Mouse (Mus musculus) neural tube, embryonic 15.5 days (tissue): ENCODE data around the gene Tinagl1. TPM values are rescaled to one million over a fixed set of nuclear protein-coding genes. Genes with fewer than 3 reads are reported as not detected.
A peak's percentile ranks its signal among the peaks of the same experiment; 100 is the strongest.

ENCODE experiments used
- ATAC-seq: fragments of 200-750 bp; cut with Nextera tagmentation; 2 replicates; pipeline ENCODE4 v1.8.0; 2017; ENCODE audit warnings: mild to moderate bottlenecking, moderate TSS enrichment, moderate library complexity; ENCODE audit not compliant: low FRiP score
- H3K27ac ChIP-seq: fragments of 300-500 bp; sonication (generic); replicated peaks from 2 replicates; pipeline ENCODE4 v1.5.1; 2015; ENCODE audit warnings: mild to moderate bottlenecking, inconsistent platforms
- H3K27me3 ChIP-seq: fragments of 300-500 bp; sonication (generic); replicated peaks from 2 replicates; pipeline ENCODE4 v1.6.1; 2015; ENCODE audit warnings: inconsistent platforms
- H3K36me3 ChIP-seq: fragments of 300-500 bp; sonication (generic); 2 replicates; pipeline ENCODE4 v1.6.1; 2015; ENCODE audit warnings: inconsistent platforms
- H3K4me1 ChIP-seq: fragments of 300-500 bp; sonication (generic); 2 replicates; pipeline ENCODE4 v1.6.1; 2015; ENCODE audit warnings: inconsistent platforms
- H3K4me2 ChIP-seq: fragments of 300-500 bp; sonication (generic); 2 replicates; pipeline ENCODE4 v1.6.1; 2015; ENCODE audit warnings: inconsistent platforms, mild to moderate bottlenecking, moderate library complexity
- H3K4me3 ChIP-seq: fragments of 300-500 bp; sonication (generic); replicated peaks from 2 replicates; pipeline ENCODE4 v1.5.1; 2015; ENCODE audit warnings: mild to moderate bottlenecking, inconsistent platforms
- H3K9ac ChIP-seq: fragments of 300-500 bp; sonication (generic); replicated peaks from 2 replicates; pipeline ENCODE4 v1.6.1; 2015; ENCODE audit warnings: mild to moderate bottlenecking, inconsistent platforms
- H3K9me3 ChIP-seq: fragments of 300-500 bp; sonication (generic); replicated peaks from 2 replicates; pipeline ENCODE4 v1.6.1; 2016; ENCODE audit warnings: inconsistent platforms
- WGBS: fragments of 180-500 bp; shearing (Covaris S2); methylation state at CpG from one replicate; pipeline ENCODE4 v1.1.7; 2015; ENCODE audit warnings: mixed read lengths; 5-methylcytosine and 5-hydroxymethylcytosine counted together
- polyA plus RNA-seq: library from polyadenylated mRNA; unstranded; fragments of >200 nt; fragmentation: Nextera tagmentation; extraction: Ambion mirVana; gene quantifications from 2 replicates; pipeline ENCODE4 v1.2.1, GENCODE M21; 2015

Tinagl1 gene
- polyA plus RNA-seq, 1 experiment from 2014 or later: 4.1 TPM

DNA sequence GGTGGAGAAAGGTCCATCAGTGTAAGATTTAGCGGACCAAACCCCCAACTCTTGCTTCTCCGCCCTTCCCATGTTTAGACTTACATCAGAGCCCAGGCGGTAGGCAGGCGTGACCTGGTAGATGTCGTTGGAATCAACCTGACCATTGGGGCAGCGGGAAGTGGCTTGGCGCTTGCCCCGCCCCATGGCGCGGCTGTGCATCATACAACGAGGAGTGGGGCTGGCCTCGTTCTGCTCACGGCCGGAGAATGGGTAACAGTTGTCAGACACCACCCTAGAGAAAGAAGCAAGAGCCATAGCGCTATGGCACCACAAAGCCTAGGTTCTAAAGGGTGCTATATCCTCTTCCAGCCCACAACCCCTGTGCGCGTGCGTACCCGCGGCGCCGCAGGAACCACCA is 7.6 kb downstream of the Tinagl1 start:
- H3K4me2 ChIP-seq: peak overlapping the region; percentile 38
- no peak overlapping the region for H3K9ac ChIP-seq
- WGBS: 55% methylated on average over 22 of the region's 22 CpGs
- H3K4me1 ChIP-seq: peaks cover 24% of the 10 kb centered on the region
- no peak overlapping the region for H3K27ac ChIP-seq
- H3K9me3 ChIP-seq: no peaks in the 10 kb centered on the region
- ATAC-seq: no peak
- no peaks in the 10 kb centered on the region for H3K36me3 ChIP-seq
- peaks cover 30% of the 10 kb centered on the region for H3K27me3 ChIP-seq
- no peak overlapping the region; the same call in 1 of the 2 replicates for H3K4me3 ChIP-seq

DNA sequence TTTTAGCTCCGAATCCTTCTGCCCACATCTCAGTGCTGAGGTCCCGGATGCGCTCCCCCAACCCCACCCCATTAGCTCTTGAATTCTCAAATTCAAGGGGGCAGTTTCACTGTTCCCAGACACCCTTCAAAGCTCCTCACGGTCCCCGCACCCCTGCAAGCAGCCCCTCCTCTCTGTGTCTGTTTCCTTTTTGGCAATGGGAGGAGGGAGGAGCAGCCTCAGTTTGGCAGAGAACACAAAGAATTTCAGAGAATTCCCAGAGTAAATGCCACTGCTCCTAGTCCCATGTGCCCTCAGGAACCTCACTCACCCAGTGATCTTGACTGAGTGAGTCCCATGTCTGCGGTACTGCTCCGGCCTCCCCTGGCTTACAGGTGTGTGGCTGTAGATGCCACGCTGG is 8.3 kb downstream of the Tinagl1 start:
- no peaks in the 10 kb centered on the region for H3K9me3 ChIP-seq
- 75% methylated on average over 8 of the region's 8 CpGs for WGBS
- no peak overlapping the region for H3K4me2 ChIP-seq
- peaks cover 24% of the 10 kb centered on the region for H3K4me1 ChIP-seq
- H3K27me3 ChIP-seq: peaks cover 35% of the 10 kb centered on the region
- H3K4me3 ChIP-seq: no peak overlapping the region
- no peaks in the 10 kb centered on the region for H3K36me3 ChIP-seq
- H3K9ac ChIP-seq: no peak overlapping the region
- H3K27ac ChIP-seq: no peak overlapping the region
- ATAC-seq: no peak

DNA sequence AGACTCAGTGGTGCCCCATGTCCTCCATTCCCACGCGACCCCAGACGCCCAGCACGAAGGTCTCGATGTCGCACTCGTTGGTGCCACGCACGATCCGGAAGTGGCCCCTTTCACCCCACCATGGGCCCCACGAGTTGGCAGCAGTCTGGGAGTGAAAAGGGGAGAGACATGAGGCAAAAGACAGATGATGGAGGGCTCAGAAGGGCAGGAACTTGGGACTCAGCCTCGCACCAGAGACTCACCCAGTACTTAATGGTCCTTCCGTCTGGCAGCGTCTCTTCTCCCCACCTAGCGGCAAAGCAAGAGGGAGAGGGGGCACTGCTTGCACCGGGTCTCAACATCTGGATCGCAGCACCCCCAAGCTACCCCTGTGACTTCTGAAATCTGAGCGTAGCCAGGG is 8.9 kb downstream of the Tinagl1 start:
- 83% methylated on average over 18 of the region's 18 CpGs for WGBS
- H3K4me1 ChIP-seq: peaks cover 24% of the 10 kb centered on the region
- no peaks in the 10 kb centered on the region for H3K36me3 ChIP-seq
- no peak overlapping the region for H3K4me3 ChIP-seq
- H3K9me3 ChIP-seq: no peaks in the 10 kb centered on the region
- no peak overlapping the region for H3K27ac ChIP-seq
- ATAC-seq: no peak
- H3K27me3 ChIP-seq: peaks cover 39% of the 10 kb centered on the region
- no peak overlapping the region for H3K9ac ChIP-seq
- H3K4me2 ChIP-seq: no peak overlapping the region

DNA sequence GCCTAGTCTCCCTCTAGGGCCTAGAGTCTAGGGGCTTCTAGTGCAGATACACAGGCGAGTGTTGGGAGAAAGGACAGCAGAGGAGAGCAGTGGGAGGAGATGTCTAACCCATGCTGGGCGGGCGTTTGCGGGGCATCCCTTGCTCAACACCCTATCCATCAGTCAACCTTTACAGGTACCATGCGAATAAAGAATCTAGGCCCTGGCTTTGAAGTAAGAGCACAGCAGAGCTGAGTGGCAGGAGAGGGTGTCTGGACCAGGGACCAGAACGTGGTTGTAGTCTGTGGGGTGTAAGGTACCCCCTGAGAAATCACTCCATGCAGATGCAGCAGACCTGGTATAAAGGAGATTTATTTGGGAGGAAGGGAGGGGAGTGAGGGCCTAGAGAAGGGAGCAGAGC is 10.8 kb downstream of the Tinagl1 start:
- no peak overlapping the region for H3K4me2 ChIP-seq
- 72% methylated on average over 6 of the region's 6 CpGs for WGBS
- ATAC-seq: no peak
- no peak overlapping the region for H3K27ac ChIP-seq
- H3K27me3 ChIP-seq: peaks cover 39% of the 10 kb centered on the region
- peaks cover 24% of the 10 kb centered on the region for H3K4me1 ChIP-seq
- H3K36me3 ChIP-seq: no peaks in the 10 kb centered on the region
- no peak overlapping the region for H3K9ac ChIP-seq
- no peak overlapping the region for H3K4me3 ChIP-seq
- no peaks in the 10 kb centered on the region for H3K9me3 ChIP-seq

DNA sequence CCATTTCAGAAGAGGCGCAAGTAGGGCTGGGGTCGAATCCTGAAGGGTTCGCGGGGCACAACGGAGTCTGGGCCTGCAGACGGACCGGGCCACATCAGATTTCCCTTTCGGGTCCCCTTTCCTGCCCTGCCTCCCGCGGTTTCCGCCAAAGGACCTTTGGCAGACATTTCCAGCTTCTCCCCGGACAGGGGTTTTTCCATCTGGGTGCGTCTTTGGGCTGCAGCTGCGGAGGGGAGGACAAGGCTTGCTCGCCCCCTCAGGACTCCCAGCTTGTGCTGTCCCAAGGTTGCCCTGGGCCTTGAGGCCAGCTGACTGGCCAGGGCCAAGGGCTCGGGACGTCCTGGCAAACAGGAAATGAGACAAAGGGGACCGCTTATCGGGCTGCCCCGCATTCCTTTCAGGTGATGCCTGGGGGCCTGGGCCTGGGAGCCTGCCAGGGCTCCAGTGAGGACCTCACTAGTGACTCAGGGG is 11.5 kb downstream of the Tinagl1 start:
- H3K27ac ChIP-seq: no peak overlapping the region
- peaks cover 39% of the 10 kb centered on the region for H3K27me3 ChIP-seq
- H3K4me1 ChIP-seq: peaks cover 21% of the 10 kb centered on the region
- 16% methylated on average over 19 of the region's 20 CpGs for WGBS
- H3K4me3 ChIP-seq: 0 out of 2 replicates have a peak overlapping the region, but pooled peaks have one; percentile 5
- H3K4me2 ChIP-seq: peak overlapping the region; percentile 28
- H3K36me3 ChIP-seq: no peaks in the 10 kb centered on the region
- no peak for ATAC-seq
- no peaks in the 10 kb centered on the region for H3K9me3 ChIP-seq
- no peak overlapping the region for H3K9ac ChIP-seq

DNA sequence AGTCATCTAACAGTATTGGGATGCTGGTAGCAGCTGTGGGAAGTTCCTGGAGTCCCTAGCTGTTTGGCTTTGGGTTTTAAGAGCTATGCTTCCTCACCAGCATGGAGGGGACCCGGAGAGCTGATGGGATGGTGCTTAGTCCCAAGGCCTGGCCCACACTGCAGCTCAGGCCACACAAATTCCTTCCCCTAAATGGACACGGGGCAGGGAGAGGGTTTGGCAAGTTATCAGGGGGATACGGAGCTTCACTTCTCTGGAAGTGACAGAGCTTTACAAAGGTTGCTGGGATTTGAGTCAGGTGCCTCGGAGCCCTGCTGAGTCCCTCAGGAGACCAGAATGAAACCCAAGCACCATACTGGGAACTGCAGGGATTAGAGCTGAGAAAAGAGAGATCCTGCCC is 13.6 kb downstream of the Tinagl1 start:
- H3K4me1 ChIP-seq: peaks cover 8% of the 10 kb centered on the region
- no peak for ATAC-seq
- H3K36me3 ChIP-seq: no peaks in the 10 kb centered on the region
- H3K9me3 ChIP-seq: no peaks in the 10 kb centered on the region
- no peak overlapping the region for H3K4me3 ChIP-seq
- peaks cover 38% of the 10 kb centered on the region for H3K27me3 ChIP-seq
- no peak overlapping the region for H3K27ac ChIP-seq
- no peak overlapping the region for H3K9ac ChIP-seq
- 34% methylated on average over 4 of the region's 4 CpGs for WGBS
- H3K4me2 ChIP-seq: no peak overlapping the region

DNA sequence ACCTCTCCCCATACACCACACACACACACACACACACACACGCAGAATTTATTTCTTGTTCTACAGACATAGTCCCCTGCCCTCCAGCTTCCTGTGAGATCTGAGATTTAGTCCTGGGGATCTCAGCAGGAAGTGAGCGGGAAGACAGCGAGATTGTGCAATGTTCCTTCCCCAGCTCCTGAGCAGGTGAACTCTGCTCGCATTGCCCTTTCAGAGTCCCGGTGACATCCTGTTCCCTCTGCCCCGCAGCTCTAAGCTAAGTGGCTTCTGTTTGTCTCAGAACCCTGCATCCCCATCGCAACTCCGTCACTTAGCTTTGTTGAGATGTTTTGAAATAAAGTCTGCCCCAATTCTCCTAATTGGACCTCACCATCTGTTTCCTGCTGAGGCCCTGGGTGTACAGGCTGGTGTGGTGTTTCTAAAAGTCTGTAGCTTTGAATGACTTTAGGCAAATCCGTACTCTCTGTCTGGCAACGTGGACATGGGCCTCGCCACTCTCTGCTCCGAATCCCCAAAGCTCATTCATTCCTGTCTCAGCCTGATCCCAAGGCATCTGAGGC is 18.0 kb downstream of the Tinagl1 start:
- Histone ChIP-seq H3K9ac (no peak overlapping the region), H3K4me3 (no peak overlapping the region), H3K36me3 (no peaks in the 10 kb centered on the region), H3K27ac (no peak overlapping the region), H3K4me2 (no peak overlapping the region), H3K9me3 (no peaks in the 10 kb centered on the region), H3K27me3 (peaks cover 21% of the 10 kb centered on the region), H3K4me1 (no peaks in the 10 kb centered on the region)
- ATAC-seq: no peak
- WGBS: 76% methylated on average over 12 of the region's 12 CpGs

DNA sequence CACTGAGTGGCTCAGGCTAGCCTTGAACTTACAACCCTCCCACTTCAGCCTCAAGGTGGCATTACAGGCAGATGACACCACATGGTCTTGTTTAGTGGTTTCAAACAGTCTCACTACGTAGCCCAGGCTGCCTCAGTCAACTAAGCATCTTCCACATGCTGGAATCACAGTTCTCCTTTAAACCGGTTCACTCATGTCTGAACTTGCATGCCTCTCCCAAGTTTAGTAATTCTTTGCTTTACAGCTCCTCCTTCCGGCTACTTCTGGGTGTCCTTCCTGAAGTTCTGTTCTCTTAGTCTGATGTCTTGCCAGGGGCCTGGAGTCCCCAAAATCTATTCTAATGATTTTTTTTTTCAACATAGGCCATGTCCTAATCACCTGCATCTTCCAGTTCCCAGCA is 20.7 kb downstream of the Tinagl1 start:
- H3K4me1 ChIP-seq: no peaks in the 10 kb centered on the region
- no peak overlapping the region for H3K4me3 ChIP-seq
- H3K36me3 ChIP-seq: no peaks in the 10 kb centered on the region
- H3K9ac ChIP-seq: no peak overlapping the region
- WGBS: 83% methylated on average over 3 of the region's 3 CpGs
- no peaks in the 10 kb centered on the region for H3K9me3 ChIP-seq
- H3K27ac ChIP-seq: no peak overlapping the region
- H3K27me3 ChIP-seq: peaks cover 23% of the 10 kb centered on the region; the same call in 1 of the 2 replicates
- H3K4me2 ChIP-seq: no peak overlapping the region
- no peak for ATAC-seq

DNA sequence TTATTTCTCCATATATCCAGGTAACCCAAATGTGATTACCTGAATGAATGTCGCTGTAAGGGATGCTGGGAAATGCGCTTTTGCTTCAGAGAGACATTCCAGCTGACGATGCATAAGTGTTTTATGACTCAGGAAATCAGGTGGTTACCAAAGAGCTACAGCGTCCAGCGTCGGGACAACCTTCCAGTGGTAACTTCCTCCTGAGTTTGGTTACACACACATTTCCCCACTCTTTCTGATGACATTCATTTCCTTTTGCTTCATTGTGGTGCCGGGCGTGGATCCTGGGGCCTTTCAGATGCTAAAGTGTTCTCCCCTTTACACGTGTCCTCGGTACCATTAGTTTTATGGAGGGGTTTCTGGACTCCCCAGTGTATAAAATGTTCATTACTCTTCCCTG is 26.5 kb downstream of the Tinagl1 start:
- no peaks in the 10 kb centered on the region for H3K9me3 ChIP-seq
- H3K4me1 ChIP-seq: no peaks in the 10 kb centered on the region
- H3K9ac ChIP-seq: no peak overlapping the region
- H3K27me3 ChIP-seq: peaks cover 19% of the 10 kb centered on the region; the same call in 1 of the 2 replicates
- H3K4me3 ChIP-seq: no peak overlapping the region
- no peak overlapping the region for H3K4me2 ChIP-seq
- WGBS: 68% methylated on average over 10 of the region's 10 CpGs
- ATAC-seq: no peak
- no peaks in the 10 kb centered on the region for H3K36me3 ChIP-seq
- no peak overlapping the region for H3K27ac ChIP-seq

DNA sequence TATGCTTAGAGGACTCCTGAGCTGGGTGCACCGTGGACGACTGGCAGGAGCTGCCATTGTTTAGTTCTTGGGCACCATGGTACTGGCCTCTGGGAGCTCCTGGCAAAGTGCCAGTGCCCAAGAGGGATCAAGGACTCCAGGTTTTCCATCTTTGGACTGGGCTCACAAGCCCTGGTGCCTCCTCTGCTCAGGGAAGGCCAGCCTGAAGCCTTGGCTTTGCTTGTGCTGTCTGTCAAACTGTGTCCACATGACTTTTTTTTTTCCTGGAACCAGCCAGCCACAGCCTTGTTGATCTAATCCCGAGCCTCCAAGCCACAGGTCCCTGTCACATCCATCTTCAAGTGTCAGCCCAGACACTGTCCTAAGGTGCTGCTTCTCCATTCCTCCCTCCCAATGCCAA is 33.1 kb downstream of the Tinagl1 start:
- WGBS: 28% methylated on average over 3 of the region's 3 CpGs
- peaks cover 25% of the 10 kb centered on the region for H3K4me1 ChIP-seq
- no peak overlapping the region for H3K9ac ChIP-seq
- H3K4me2 ChIP-seq: no peak overlapping the region
- H3K4me3 ChIP-seq: no peak overlapping the region
- no peaks in the 10 kb centered on the region for H3K9me3 ChIP-seq
- no peak for ATAC-seq
- no peaks in the 10 kb centered on the region for H3K36me3 ChIP-seq
- H3K27me3 ChIP-seq: peaks cover 41% of the 10 kb centered on the region
- no peak overlapping the region for H3K27ac ChIP-seq

DNA sequence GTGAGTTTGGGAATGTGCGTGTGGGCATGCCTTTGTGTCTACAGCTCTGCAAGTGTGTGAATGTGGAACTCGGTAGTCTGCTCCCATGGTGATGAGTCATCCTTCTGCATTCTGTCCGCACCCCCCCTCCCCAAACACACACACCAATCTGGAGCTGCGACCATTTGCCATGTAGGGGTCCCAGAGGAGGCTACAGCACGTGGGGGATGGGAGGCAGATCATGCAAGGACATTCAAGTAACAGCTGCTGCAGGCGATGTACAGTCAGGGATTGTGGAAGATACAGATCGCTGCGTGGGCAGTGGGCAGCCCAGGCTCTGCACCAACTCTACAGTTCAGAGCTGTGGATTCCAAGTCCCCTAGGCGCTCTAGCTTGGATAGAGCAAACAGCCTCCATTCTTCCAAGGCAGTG is 33.9 kb downstream of the Tinagl1 start:
- H3K4me3 ChIP-seq: no peak overlapping the region
- no peaks in the 10 kb centered on the region for H3K9me3 ChIP-seq
- no peak overlapping the region for H3K4me2 ChIP-seq
- peak; percentile 22; the same call in 1 of the 2 replicates for ATAC-seq
- 32% methylated on average over 9 of the region's 9 CpGs for WGBS
- no peak overlapping the region for H3K9ac ChIP-seq
- no peak overlapping the region; the same call in 1 of the 2 replicates for H3K27ac ChIP-seq
- H3K27me3 ChIP-seq: peaks cover 49% of the 10 kb centered on the region
- H3K4me1 ChIP-seq: peaks cover 25% of the 10 kb centered on the region
- no peaks in the 10 kb centered on the region for H3K36me3 ChIP-seq

DNA sequence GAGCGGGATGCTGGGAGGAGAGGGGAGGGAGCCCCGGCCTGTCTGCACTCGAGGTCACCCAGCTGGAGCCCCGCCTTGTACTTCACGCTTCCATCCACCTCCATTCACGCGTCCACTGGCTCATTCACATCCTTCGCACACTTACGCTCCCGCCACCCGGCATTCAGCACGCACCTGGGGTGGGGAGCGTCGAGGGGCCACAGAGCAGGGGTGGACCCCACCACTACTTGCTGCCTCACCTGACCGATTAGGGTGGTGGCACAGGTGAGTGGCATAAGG is 35.8 kb downstream of the Tinagl1 start, which contains the start of gene Hcrtr1:
Hcrtr1 (minus strand) TSS at position 146 of the 279 bp plus-strand sequence.
- H3K27me3 ChIP-seq: peaks cover 49% of the 10 kb centered on the region
- WGBS: 0% methylated on average over 13 of the region's 15 CpGs
- ATAC-seq: no peak

More for the DNA sequence above, 35.8 kb downstream of the Tinagl1 start, which contains the start of gene Hcrtr1:
- Histone ChIP-seq H3K4me1 (peaks cover 25% of the 10 kb centered on the region), H3K27ac (no peak within 1 kb of the TSS), H3K36me3 (no peaks in the 10 kb centered on the region), H3K4me2 (peak within 1 kb of the TSS; percentile 96), H3K9me3 (no peaks in the 10 kb centered on the region), H3K9ac (peak within 1 kb of the TSS; percentile 42), H3K4me3 (peak within 1 kb of the TSS; percentile 47)
